Mouse (Mus musculus) embryo, embryonic 9.5 days (tissue): ENCODE measurements at regions not wholly inside any gene's neighbourhood (a gene's known extent, or its start where the extent isn't known, plus 50 kb on each side); places are given as distances from the start of the nearest gene placed in this dataset.

Experiments used
- DNase-seq: peaks from one replicate; pipeline ENCODE4 v3.0.0-alpha.2; 2017; ENCODE audit errors: extremely low spot score

GRCm38 (mm10) chr14:65476699-65477098 lies 118.5 kb downstream of the Zfp395 start:
- no peak for DNase-seq

GRCm38 (mm10) chr14:65479744-65480143 lies 121.6 kb downstream of the Zfp395 start:
- DNase-seq, result no peak

GRCm38 (mm10) chr14:65480398-65480797 lies 122.2 kb downstream of the Zfp395 start:
- peak; percentile 14 for DNase-seq
